Mouse (Mus musculus) spleen, postnatal 4 days (tissue): ENCODE data around the gene Ccdc36.

Experiments
- DNase-seq, 2 experiments: peaks; one replicate each; pipeline ENCODE4 v3.0.0; 2022; ENCODE audit warnings: low spot score in 2 of 2

Gene Ccdc36

DNA sequence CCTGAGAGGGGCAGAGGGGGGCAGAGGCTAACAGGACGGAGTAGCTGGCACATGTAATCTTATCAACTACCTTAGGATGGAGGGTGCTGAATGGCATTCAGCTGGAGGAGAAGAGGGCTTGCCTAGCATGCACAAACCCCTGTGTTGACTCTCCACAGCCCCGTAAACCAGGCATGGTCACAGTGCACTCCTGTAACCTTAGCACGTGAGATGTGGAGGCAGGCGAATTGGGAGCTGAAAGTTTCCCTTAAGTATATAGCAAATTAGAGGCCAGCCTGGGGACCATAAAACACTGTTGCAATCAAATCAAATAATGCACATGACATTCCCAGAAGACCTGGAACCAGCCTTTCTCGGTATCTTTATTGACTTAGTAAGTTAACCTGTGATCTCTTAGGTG, 49.5 kb downstream of the Ccdc36 start:
- no peak for DNase-seq

DNA sequence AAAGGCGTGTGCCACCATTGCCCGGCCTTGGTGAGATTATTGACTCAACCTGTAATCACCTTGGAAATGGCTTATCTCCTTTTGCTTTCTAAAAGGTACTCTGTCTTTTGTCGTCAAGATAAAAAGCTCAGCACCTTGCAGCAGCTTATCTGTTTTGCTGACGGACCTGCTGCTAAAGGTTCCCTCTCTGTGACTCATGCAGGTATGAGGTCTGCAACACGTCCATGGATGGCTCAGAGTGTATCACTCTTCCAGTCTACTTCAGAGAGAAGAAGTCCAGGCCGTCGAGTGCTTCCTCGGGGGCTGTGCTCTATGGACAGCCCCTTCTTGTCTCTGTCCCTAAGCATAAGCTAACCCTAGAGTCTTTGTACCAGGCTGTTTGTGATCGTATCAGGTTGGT, 50.0 kb downstream of the Ccdc36 start:
- no peak for DNase-seq
